Mouse (Mus musculus): ENCODE data around the gene Cacna2d4.
"Not testable (repeated sequence)": the region's sequence is repeated elsewhere in the genome, so short reads cannot be mapped to it uniquely, and the experiment has no call there.

Cacna2d4 gene

DNA sequence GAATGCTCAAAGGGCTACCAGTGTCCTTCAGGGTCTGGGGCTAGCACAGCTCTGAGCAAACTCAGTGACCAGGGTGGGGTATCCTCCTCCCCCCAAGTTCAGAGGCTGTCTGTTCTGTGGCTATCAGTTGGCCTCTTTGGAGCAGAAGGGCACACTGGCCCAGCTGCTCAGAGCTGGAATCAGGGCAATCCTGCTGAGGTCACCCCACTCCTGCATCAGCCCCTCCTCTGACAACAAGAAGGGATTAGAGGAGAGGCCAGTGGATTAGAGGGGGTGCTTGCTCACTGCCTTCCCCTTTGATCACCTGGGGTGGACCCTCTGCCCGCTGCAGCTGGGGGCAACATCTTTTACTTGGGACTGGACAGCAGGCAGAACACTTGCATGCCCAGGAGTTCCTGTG, at the start of gene Cacna2d4:
Gene Cacna2d4 (plus strand): TSS at position 286 of the 400 bp plus-strand sequence.
- DNase-seq (ENCODE audit: low spot score in 2 of 2): no peak

DNA sequence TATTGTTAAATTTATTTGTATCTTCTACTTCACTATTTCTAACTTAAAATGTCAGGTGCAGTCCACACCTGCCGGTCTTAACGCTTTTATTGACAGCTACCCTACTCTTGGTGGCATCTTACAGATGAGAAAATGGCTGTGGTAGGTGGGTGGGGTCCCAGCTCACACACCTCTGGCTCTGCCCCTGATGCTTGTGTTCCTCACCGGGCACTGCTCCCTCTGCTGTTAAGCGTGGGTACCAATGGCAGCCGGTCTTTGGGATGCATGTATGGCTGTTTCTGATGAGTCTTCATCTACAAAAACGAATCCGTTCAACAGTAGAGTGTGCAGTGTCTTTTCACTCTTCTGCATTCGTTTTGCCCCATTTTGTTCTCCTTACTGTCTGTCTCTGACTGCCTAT, 49.7 kb upstream of the Cacna2d4 start:
- no peak for DNase-seq (ENCODE audit: low spot score in 2 of 2)

DNA sequence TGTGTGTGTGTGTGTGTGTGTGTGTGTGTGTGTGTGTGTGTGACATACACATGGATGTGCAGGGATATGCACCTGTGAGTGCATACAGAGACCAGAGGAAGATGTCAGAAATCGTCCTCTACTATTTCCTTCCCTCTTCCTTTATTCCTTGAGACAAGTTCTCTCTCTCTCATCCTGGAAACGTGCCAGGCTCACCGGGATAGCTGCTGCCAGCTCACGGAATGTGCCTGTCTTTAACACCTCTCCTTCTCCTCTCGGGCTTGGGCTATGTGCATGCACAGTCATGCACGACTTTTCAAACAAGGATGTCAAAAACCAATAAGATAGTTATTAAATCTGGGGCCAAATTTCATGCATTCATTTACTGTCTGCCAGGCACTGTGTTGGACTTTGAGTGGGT, 48.7 kb upstream of the Cacna2d4 start:
- no peak for DNase-seq (ENCODE audit: low spot score in 2 of 2)

GRCm38 (mm10) chr6:119191478-119191877, 44.8 kb upstream of the Cacna2d4 start:
- DNase-seq (ENCODE audit: low spot score in 2 of 2): no peak

- DNase-seq (ENCODE audit: low spot score in 2 of 2): peak in 1 of 2 experiments; percentile 6
Measured at GRCm38 (mm10) chr6:119193571-119194154, 42.7 kb upstream of the Cacna2d4 start.

- no peak for DNase-seq (ENCODE audit: low spot score in 2 of 2)
Measured at GRCm38 (mm10) chr6:119194161-119194560, 42.2 kb upstream of the Cacna2d4 start.

DNA sequence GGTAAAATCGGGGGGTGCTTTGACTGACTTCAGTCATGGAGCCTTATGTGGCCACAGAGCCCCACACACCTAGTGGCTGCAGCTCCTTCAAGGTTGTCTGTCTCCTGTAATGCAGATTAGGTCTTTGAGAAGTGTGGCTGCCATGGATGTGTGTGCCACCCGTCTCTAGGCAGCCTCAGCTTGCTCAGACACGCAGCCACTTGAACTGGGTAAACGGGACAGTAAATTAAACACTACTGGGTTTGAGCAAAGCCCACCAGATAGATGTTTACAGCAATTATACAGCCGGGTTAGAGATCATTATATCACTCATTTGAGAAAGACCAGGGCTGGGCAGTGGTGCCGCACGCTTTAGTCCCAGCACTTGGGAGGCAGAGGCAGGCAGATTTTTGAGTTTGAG, 41.7 kb upstream of the Cacna2d4 start:
- DNase-seq (ENCODE audit: low spot score in 2 of 2): no peak

DNA sequence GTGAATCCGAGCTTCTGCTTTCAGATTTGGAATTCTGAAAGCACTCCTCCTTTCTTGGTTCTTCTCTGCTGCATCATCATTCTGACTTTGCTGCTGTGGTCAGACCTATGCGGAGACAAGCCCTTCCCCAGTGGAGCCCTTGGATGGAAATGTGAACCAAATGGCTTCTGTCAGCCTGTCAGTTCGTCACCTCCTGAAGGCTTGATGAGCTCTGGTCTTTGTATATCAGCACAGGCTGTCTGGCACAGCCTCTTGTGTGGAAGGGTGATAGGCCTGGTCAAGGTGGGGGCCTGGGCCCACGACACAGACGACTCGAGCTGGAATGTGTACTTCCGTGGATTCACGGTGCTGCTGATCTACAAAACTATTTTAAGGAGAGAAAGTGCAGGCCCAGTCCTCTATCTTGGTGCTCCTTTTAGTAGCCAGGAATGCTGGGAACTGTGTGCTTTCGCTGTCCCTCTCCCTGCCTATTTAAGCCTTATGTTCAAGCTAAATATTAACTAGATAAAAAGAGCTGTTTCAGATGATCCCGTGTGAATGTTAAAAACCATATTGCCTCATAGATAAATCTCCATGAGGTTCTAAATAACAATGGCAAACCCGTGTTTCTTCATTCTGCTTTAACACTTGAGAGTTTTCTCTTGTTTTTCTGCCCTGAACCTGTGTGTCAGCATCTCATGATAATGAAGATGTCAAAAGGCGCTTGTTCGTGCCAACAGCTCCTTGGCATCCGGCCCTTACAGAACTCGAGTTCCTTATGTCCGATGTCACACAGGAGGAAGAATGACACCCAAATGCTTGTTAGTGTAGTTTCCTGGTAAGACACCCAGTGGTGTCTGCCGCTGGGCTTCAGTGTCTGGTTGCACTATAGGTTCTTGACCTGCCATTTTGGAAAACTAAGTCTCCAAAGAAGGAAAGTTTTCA, 39.7 kb upstream of the Cacna2d4 start, which contains the start of gene Cacna1c:
Gene Cacna1c (minus strand): TSS at position 37 of the 924 bp plus-strand sequence.
- no peak for DNase-seq (ENCODE audit: low spot score in 2 of 2)

- DNase-seq (ENCODE audit: low spot score in 2 of 2): no peak
Measured at GRCm38 (mm10) chr6:119198534-119199273, 37.6 kb upstream of the Cacna2d4 start.

DNA sequence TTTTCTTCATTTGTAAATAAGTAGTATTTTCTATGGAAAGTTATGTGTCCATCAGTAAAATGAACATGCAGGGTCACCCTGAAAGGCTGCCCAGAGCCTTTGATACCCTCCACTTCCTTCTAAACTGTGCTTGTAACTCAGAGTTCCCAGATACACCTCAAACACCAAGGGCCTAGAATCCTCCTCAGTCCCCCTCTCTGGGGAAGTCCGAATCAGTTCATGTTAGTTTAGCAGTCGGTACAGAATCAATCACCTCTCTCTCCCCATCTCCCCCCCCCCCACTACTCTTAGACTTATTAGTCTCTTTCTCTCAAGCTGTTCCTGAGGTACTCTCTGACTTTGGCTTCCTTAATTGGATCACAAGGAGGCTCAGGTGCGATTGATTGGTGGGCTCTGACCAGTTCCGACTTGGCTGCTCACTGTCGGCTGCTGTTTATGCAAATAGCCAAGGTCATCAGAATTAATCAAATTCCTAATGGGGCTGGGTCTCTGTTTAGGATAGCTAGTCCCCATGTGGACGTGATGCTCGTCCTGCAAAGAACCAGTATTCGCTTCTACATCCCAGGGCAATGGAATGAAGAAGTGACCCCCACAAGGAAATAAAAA, 36.9 kb upstream of the Cacna2d4 start:
- no peak for DNase-seq (ENCODE audit: low spot score in 2 of 2)

- DNase-seq (ENCODE audit: low spot score in 2 of 2): no peak
Measured at GRCm38 (mm10) chr6:119200362-119200761, 36.0 kb upstream of the Cacna2d4 start.

GRCm38 (mm10) chr6:119201575-119201974, 34.8 kb upstream of the Cacna2d4 start:
- no peak for DNase-seq (ENCODE audit: low spot score in 2 of 2)

DNA sequence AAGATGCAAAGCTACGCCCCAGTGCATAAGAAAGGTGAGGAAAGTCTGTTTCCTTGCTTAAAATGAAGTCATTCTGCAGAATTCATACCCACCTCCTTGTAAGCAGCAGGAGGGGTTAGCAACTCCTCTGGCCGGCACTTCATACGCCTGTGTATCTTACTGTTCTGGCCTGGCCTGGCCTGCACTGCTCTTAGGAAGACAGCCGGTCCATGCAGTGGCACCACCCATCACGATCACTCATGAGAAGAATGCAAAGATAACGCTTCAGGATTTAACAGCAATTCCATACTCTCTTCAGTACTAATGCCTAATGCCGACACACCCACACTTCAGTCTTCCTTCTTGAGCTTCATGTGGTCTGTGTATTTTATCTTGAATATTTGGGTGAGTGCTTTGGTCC, 32.0 kb upstream of the Cacna2d4 start:
- no peak for DNase-seq (ENCODE audit: low spot score in 2 of 2)

- DNase-seq (ENCODE audit: low spot score in 2 of 2): no peak
Measured at GRCm38 (mm10) chr6:119204915-119205314, 31.4 kb upstream of the Cacna2d4 start.

DNA sequence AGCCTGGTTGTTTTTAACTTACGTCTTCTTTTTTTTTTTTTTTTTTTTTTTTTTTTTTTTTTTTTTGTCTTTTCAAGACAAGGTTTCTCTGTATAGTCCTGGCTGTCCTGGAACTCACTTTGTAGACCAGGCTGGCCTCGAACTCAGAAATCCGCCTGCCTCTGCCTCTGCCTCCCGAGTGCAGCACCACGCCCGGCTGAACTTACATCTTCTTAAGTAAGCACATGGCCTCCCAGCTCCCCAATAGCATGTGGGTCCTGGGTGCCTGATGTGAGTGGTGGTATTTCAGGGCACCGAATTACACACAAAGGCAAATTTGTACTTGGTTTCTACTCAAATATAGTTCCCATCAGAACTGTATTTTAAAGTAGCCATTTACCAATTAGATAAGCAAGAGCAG, 30.3 kb upstream of the Cacna2d4 start:
- not testable (repeated sequence) for DNase-seq (ENCODE audit: low spot score in 2 of 2)

GRCm38 (mm10) chr6:119213375-119213774, 23.0 kb upstream of the Cacna2d4 start:
- no peak for DNase-seq (ENCODE audit: low spot score in 2 of 2)

GRCm38 (mm10) chr6:119214190-119214589, 22.1 kb upstream of the Cacna2d4 start:
- DNase-seq (ENCODE audit: low spot score in 2 of 2): no peak

GRCm38 (mm10) chr6:119215040-119215613, 21.2 kb upstream of the Cacna2d4 start:
- no peak for DNase-seq (ENCODE audit: low spot score in 2 of 2)

DNA sequence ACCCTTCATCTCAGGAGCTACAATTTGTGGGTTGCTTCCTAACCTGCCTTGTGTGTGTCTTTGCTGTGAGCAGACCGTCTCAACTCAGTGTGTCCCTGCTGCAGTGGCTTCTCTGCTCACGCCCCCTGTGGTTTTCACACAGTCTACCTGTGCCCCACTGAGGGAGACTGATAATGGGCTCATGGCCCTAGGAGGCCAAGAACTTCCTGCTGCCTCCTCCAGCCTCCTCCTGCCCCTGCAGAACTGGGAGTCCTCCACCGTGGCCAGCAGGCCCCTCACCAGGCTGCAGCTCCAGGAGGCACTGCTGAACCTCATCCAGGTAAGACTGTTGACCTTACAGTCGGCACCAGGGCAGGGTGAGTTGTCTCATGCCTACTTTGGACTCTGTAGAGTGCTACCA, 18.7 kb upstream of the Cacna2d4 start:
- no peak for DNase-seq (ENCODE audit: low spot score in 2 of 2)

- DNase-seq (ENCODE audit: low spot score in 2 of 2): no peak
Measured at GRCm38 (mm10) chr6:119218591-119218990, 17.7 kb upstream of the Cacna2d4 start.

DNA sequence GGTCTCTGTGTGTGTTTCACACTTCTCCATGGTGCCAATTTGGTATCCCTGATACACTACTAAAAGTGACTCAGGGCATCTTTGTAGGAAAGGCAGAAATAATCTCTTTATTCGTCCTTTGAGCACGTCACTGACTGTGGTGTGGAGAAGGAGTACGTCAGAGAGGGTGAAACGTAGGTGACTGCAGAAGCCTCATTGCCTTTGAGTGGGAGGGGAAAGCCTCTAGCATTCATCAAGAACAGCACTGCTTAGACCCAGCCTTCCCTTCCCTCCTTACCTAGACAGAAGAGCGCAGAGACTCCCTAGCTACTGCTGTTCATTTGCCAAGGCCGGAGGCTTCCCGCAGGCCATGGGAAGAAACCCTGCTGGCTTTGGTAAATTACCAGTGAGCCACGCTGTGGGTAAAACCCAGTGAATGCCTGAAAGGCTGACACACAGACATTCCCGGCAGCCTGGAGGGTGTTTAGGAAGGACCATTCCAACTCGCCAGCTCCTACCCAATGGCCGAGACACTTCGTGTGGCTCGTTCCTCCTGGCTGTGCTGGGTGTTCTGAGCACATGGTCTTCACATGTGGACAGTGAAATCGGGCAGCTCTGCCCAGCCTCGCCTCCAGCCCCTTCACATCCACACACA, 17.0 kb upstream of the Cacna2d4 start:
- no peak for DNase-seq (ENCODE audit: low spot score in 2 of 2)

Data from urinary bladder, adult 18-20 months (tissue).